Mouse (Mus musculus): Measurements from ENCODE around the gene Numbl. TPM values are rescaled to one million over a fixed set of nuclear protein-coding genes. Genes with fewer than 3 reads are reported as not detected.

Gene Numbl
- polyA plus RNA-seq, 1 experiment from 2014 or later = 25.3 TPM

Other genes with a start within 250 kb of the Numbl start
- gene Cyp2a12, start 229.4 kb upstream of the Numbl start, polyA plus RNA-seq (2016; fragmentation: Nextera tagmentation; extraction: Ambion mirVana) = not detected in 2 replicates
- gene Cyp2f2, start 138.5 kb upstream of the Numbl start, polyA plus RNA-seq (2016; fragmentation: Nextera tagmentation; extraction: Ambion mirVana) = not detected in 2 replicates
- not detected in 2 replicates for gene Cyp2t4, start 104.7 kb upstream of the Numbl start, polyA plus RNA-seq (2016; fragmentation: Nextera tagmentation; extraction: Ambion mirVana)
- gene Egln2, start 91.6 kb upstream of the Numbl start, polyA plus RNA-seq (2016; fragmentation: Nextera tagmentation; extraction: Ambion mirVana) = 87.3 and 88.9 TPM in 2 replicates
- 59.8 and 60.0 TPM in 2 replicates for gene Rab4b, start 79.5 kb upstream of the Numbl start, polyA plus RNA-seq (2016; fragmentation: Nextera tagmentation; extraction: Ambion mirVana)
- 0.61 and 1.5 TPM in 2 replicates for gene Gm21983, start 77.3 kb upstream of the Numbl start, polyA plus RNA-seq (2016; fragmentation: Nextera tagmentation; extraction: Ambion mirVana)
- gene Mia, start 77.3 kb upstream of the Numbl start, polyA plus RNA-seq (2016; fragmentation: Nextera tagmentation; extraction: Ambion mirVana) = 23.8 and 42.8 TPM in 2 replicates
- gene BC024978, start 62.7 kb upstream of the Numbl start, polyA plus RNA-seq (2016; fragmentation: Nextera tagmentation; extraction: Ambion mirVana) = 4.0 and 4.1 TPM in 2 replicates
- gene Snrpa, start 62.2 kb upstream of the Numbl start, polyA plus RNA-seq (2016; fragmentation: Nextera tagmentation; extraction: Ambion mirVana) = 294 and 321 TPM in 2 replicates
- 9.3 and 9.5 TPM in 2 replicates for gene Itpkc, start 29.8 kb upstream of the Numbl start, polyA plus RNA-seq (2016; fragmentation: Nextera tagmentation; extraction: Ambion mirVana)
- gene Coq8b, start 25.4 kb upstream of the Numbl start, polyA plus RNA-seq (2016; fragmentation: Nextera tagmentation; extraction: Ambion mirVana) = 15.7 and 16.6 TPM in 2 replicates
- 15.2 and 15.8 TPM in 2 replicates for gene Ltbp4, start 79.3 kb downstream of the Numbl start, polyA plus RNA-seq (2016; fragmentation: Nextera tagmentation; extraction: Ambion mirVana)
- 59.5 and 59.9 TPM in 2 replicates for gene Shkbp1, start 97.6 kb downstream of the Numbl start, polyA plus RNA-seq (2016; fragmentation: Nextera tagmentation; extraction: Ambion mirVana)
- 0.42 TPM in 1 of 2 replicates, not detected in the other for gene Gm20479, start 99.0 kb downstream of the Numbl start, polyA plus RNA-seq (2016; fragmentation: Nextera tagmentation; extraction: Ambion mirVana)
- gene Sptbn4, start 189.3 kb downstream of the Numbl start, polyA plus RNA-seq (2016; fragmentation: Nextera tagmentation; extraction: Ambion mirVana) = 0.26 and 0.41 TPM in 2 replicates
- gene Blvrb, start 189.5 kb downstream of the Numbl start, polyA plus RNA-seq (2016; fragmentation: Nextera tagmentation; extraction: Ambion mirVana) = 34.1 and 38.8 TPM in 2 replicates
- 29.4 and 30.3 TPM in 2 replicates for gene Sertad3, start 215.3 kb downstream of the Numbl start, polyA plus RNA-seq (2016; fragmentation: Nextera tagmentation; extraction: Ambion mirVana)
- gene Sertad1, start 228.5 kb downstream of the Numbl start, polyA plus RNA-seq (2016; fragmentation: Nextera tagmentation; extraction: Ambion mirVana) = 29.4 and 30.4 TPM in 2 replicates
- 5.6 and 6.1 TPM in 2 replicates for gene Prx, start 240.9 kb downstream of the Numbl start, polyA plus RNA-seq (2016; fragmentation: Nextera tagmentation; extraction: Ambion mirVana)

Data from limb, embryonic 12.5 days (tissue).